In genomic region chr2:168168892-168169799, GRCm38 (mm10) we compare ENCODE assay signal across 8 mouse cellular contexts. TPM values are rescaled to one million over a fixed set of nuclear protein-coding genes. Genes with fewer than 3 reads are reported as not detected.
DNase-seq lines count a peak whose midpoint lies in the region; ATAC-seq lines count a peak whose summit lies in the region.

No protein-coding gene starts in this region.

- H3K4me3 ChIP-seq in hindbrain, embryonic 16.5 days (ENCODE audit: low read length): no peak overlapping the region
- peak overlapping the region; percentile 45 for H3K4me3 ChIP-seq in liver, embryonic 12.5 days

- peak; percentile 23 for DNase-seq in urinary bladder, postnatal 14 days (ENCODE audit: low spot score)
- DNase-seq in urinary bladder, adult 2 months (ENCODE audit: low spot score): no peak
- peak; percentile 80 for DNase-seq in yolk sac, embryonic 10.5 days (ENCODE audit: low spot score)

- 44% methylated on average over 9 of the region's 9 CpGs for WGBS in hindbrain, embryonic 16.5 days
- WGBS in liver, embryonic 12.5 days (ENCODE audit: insufficient replicate concordance): 64% methylated on average over 9 of the region's 9 CpGs

- ATAC-seq in hindbrain, embryonic 16.5 days: no peak
- ATAC-seq in liver, embryonic 12.5 days: no peak
- no peak for ATAC-seq in megakaryocyte progenitor cell, adult 5-6 weeks (replicated peaks; ENCODE audit: poor library complexity)
- no peak for ATAC-seq in granulocyte monocyte progenitor cell, adult 5-6 weeks (replicated peaks; ENCODE audit: poor library complexity, severe bottlenecking)
- no peak for ATAC-seq in inflammation-experienced regulatory T-cells, adult 6 months

- no peaks in the 10 kb centered on the region for H3K27me3 ChIP-seq in hindbrain, embryonic 16.5 days (replicated peaks; ENCODE audit: control insufficient read depth, insufficient read depth, low read length)
- no peaks in the 10 kb centered on the region for H3K27me3 ChIP-seq in liver, embryonic 12.5 days (replicated peaks)

- H3K27ac ChIP-seq in hindbrain, embryonic 16.5 days (ENCODE audit: low read depth, low read length): peak overlapping the region; percentile 54; the same call in 1 of the 2 replicates
- H3K27ac ChIP-seq in liver, embryonic 12.5 days: peak overlapping the region; percentile 87

- no peaks in the 10 kb centered on the region for H3K36me3 ChIP-seq in hindbrain, embryonic 16.5 days (ENCODE audit: control insufficient read depth, insufficient read depth, low read length)
- H3K36me3 ChIP-seq in liver, embryonic 12.5 days: peaks cover 15% of the 10 kb centered on the region; the same call in 1 of the 2 replicates

- H3K9me3 ChIP-seq in hindbrain, embryonic 16.5 days (ENCODE audit: control insufficient read depth, low read length): no peaks in the 10 kb centered on the region
- H3K9me3 ChIP-seq in liver, embryonic 12.5 days (replicated peaks): no peaks in the 10 kb centered on the region

- peak overlapping the region; percentile 35; the same call in 1 of the 2 replicates for H3K9ac ChIP-seq in hindbrain, embryonic 16.5 days (ENCODE audit: low read depth, low read length)
- peak overlapping the region; percentile 67 for H3K9ac ChIP-seq in liver, embryonic 12.5 days

- no peak overlapping the region for H3K4me2 ChIP-seq in hindbrain, embryonic 16.5 days (ENCODE audit: low read length)
- H3K4me2 ChIP-seq in liver, embryonic 12.5 days: peak overlapping the region; percentile 74

- H3K4me1 ChIP-seq in hindbrain, embryonic 16.5 days (ENCODE audit: control insufficient read depth, insufficient read depth, low read depth, low read length): peaks cover 15% of the 10 kb centered on the region
- H3K4me1 ChIP-seq in liver, embryonic 12.5 days: peaks cover 56% of the 10 kb centered on the region

RNA-seq across cellular contexts. Expression of gene Adnp, which starts 37.8 kb away (rescaled TPM):
- 22.3 and 22.4 TPM in 2 replicates for polyA plus RNA-seq in urinary bladder, adult 2 months (2012; rRNA removed)
- polyA plus RNA-seq in hindbrain, embryonic 16.5 days (2015; fragmentation: Nextera tagmentation; extraction: Ambion mirVana): 2.1 and 2.3 TPM in 2 replicates
- polyA plus RNA-seq in liver, embryonic 12.5 days (2016; fragmentation: Nextera tagmentation; extraction: Ambion mirVana): 7.7 and 8.6 TPM in 2 replicates
- total RNA-seq in megakaryocyte progenitor cell, adult 5-6 weeks (2015): 23.3 and 27.9 TPM in 2 replicates
- 0.33 and 1.4 TPM in 2 replicates for total RNA-seq in megakaryocyte progenitor cell, adult 5-6 weeks (2017)
- total RNA-seq in granulocyte monocyte progenitor cell, adult 5-6 weeks (2014; fragmentation: Nextera tagmentation): 28.7 and 36.3 TPM in 2 replicates
- total RNA-seq in granulocyte monocyte progenitor cell, adult 5-6 weeks (2017): 0.95 and 4.7 TPM in 2 replicates
- 1 to 10 TPM; 1.7 to 2.1 (median 1.8) TPM for polyA plus RNA-seq in inflammation-experienced regulatory T-cells, adult 6 months (2017; shearing (Covaris generic))
